Mouse (Mus musculus) erythroblast, embryonic 14.5 days (primary cell): Measurements from ENCODE around the gene Wdr45b.

ENCODE experiments used
- GATA1 ChIP-seq: IDR thresholded peaks from 2 replicates; pipeline ENCODE4 v1.6.1; 2012; ENCODE audit warnings: low read length, inconsistent platforms, mixed read lengths
- TAL1 ChIP-seq: IDR thresholded peaks from 3 replicates; pipeline ENCODE4 v1.6.1; 2012; ENCODE audit warnings: low read length, inconsistent platforms, mixed read lengths

GRCm38 (mm10) chr11:121306608-121307007 lies 47.6 kb downstream of the Wdr45b start:
- TF ChIP-seq GATA1, result no peak
- no peak for TF ChIP-seq TAL1
